Mouse (Mus musculus) liver, postnatal 0 days (tissue): Measurements from ENCODE around the gene Hs3st4. TPM values are rescaled to one million over a fixed set of nuclear protein-coding genes. Genes with fewer than 3 reads are reported as not detected.

Experiments used
- ATAC-seq: fragments of 200-750 bp; cut with Nextera tagmentation; 2 replicates; pipeline ENCODE4 v1.8.0; 2017; ENCODE audit warnings: mild to moderate bottlenecking, moderate library complexity
- DNase-seq: peaks from one replicate; pipeline ENCODE4 v3.0.0-alpha.2; 2016
- H3K27ac ChIP-seq: fragments of 300-500 bp; sonication (generic); 2 replicates; pipeline ENCODE4 v1.5.1; 2014; ENCODE audit warnings: antibody characterized with exemption, moderate library complexity, mild to moderate bottlenecking, low read depth
- H3K27me3 ChIP-seq: fragments of 300-500 bp; sonication (generic); 2 replicates; pipeline ENCODE4 v1.6.1; 2014; ENCODE audit warnings: low read length, control low read depth, mixed read lengths; ENCODE audit not compliant: insufficient read depth
- H3K36me3 ChIP-seq: fragments of 300-500 bp; sonication (generic); replicated peaks from 2 replicates; pipeline ENCODE4 v1.6.1; 2014; ENCODE audit warnings: mild to moderate bottlenecking, control low read depth, low read length, moderate library complexity, mixed read lengths; ENCODE audit not compliant: insufficient read depth
- H3K4me1 ChIP-seq: fragments of 300-500 bp; sonication (generic); 2 replicates; pipeline ENCODE4 v1.6.1; 2014; ENCODE audit warnings: antibody characterized with exemption, mild to moderate bottlenecking, control low read depth; ENCODE audit not compliant: insufficient read depth
- H3K4me2 ChIP-seq: fragments of 300-500 bp; sonication (generic); 2 replicates; pipeline ENCODE4 v1.6.1; 2014; ENCODE audit warnings: low read depth, mild to moderate bottlenecking, low read length, moderate library complexity, mixed read lengths
- H3K4me3 ChIP-seq: fragments of 300-500 bp; sonication (generic); 2 replicates; pipeline ENCODE4 v1.5.1; 2014; ENCODE audit warnings: low read depth, low read length
- H3K9ac ChIP-seq: fragments of 300-500 bp; sonication (generic); replicated peaks from 2 replicates; pipeline ENCODE4 v1.6.1; 2014; ENCODE audit warnings: mild to moderate bottlenecking, moderate library complexity
- H3K9me3 ChIP-seq: fragments of 300-500 bp; sonication (generic); 2 replicates; pipeline ENCODE4 v1.6.1; 2016; ENCODE audit warnings: mild to moderate bottlenecking, control low read depth, low read length, mixed read lengths
- CTCF ChIP-seq: sonication (generic); IDR thresholded peaks from 2 replicates; pipeline ENCODE4 v1.5.1; 2016; ENCODE audit warnings: antibody characterized with exemption, low read depth
- EP300 ChIP-seq: IDR thresholded peaks from 2 replicates; pipeline ENCODE4 v1.6.1; 2016; ENCODE audit warnings: antibody characterized with exemption, low read depth, mild to moderate bottlenecking
- WGBS: fragments of 180-500 bp; shearing (Covaris S2); extraction: QIAGEN DNeasy Blood & Tissue Kit; methylation state at CpG from one replicate; pipeline ENCODE4 v1.1.7; 2014; ENCODE audit not compliant: insufficient replicate concordance; 5-methylcytosine and 5-hydroxymethylcytosine counted together
- polyA plus RNA-seq: library from polyadenylated mRNA; unstranded; fragments of >200 nt; fragmentation: Nextera tagmentation; extraction: Ambion mirVana; gene quantifications from 2 replicates; pipeline ENCODE4 v1.2.1, GENCODE M21; 2015

Gene Hs3st4
- polyA plus RNA-seq, 1 experiment from 2014 or later, result not detected

GRCm38 (mm10) chr7:124250566-124250965 lies 267.9 kb downstream of the Hs3st4 start:
- no peak for ATAC-seq
- no peaks in the 10 kb centered on the region for H3K4me1 ChIP-seq
- H3K36me3 ChIP-seq, result no peaks in the 10 kb centered on the region
- no peak overlapping the region for H3K4me2 ChIP-seq
- H3K9ac ChIP-seq, result no peak overlapping the region
- H3K27me3 ChIP-seq, result no peaks in the 10 kb centered on the region
- 78% methylated on average over 1 of the region's 1 CpGs for WGBS
- TF ChIP-seq EP300 (no peak), CTCF (no peak)
- DNase-seq, result no peak
- H3K27ac ChIP-seq, result no peak overlapping the region
- no peaks in the 10 kb centered on the region for H3K9me3 ChIP-seq
- no peak overlapping the region for H3K4me3 ChIP-seq

- H3K4me2 ChIP-seq, result no peak overlapping the region
- TF ChIP-seq EP300, result no peak
- no peak for TF ChIP-seq CTCF
- DNase-seq (no peak), ATAC-seq (no peak)
- H3K27me3 ChIP-seq, result no peaks in the 10 kb centered on the region
- 65% methylated on average over 3 of the region's 3 CpGs for WGBS
- H3K36me3 ChIP-seq, result no peaks in the 10 kb centered on the region
- H3K4me1 ChIP-seq, result no peaks in the 10 kb centered on the region
- no peak overlapping the region for H3K9ac ChIP-seq
- H3K9me3 ChIP-seq, result no peaks in the 10 kb centered on the region
- no peak overlapping the region for H3K4me3 ChIP-seq
- H3K27ac ChIP-seq, result no peak overlapping the region
These were observed 275.8 kb downstream of the Hs3st4 start for GRCm38 (mm10) chr7:124258419-124258818.

GRCm38 (mm10) chr7:124270734-124271133 lies 288.1 kb downstream of the Hs3st4 start:
- TF ChIP-seq EP300, result no peak
- no peak for TF ChIP-seq CTCF
- no peaks in the 10 kb centered on the region for H3K27me3 ChIP-seq
- H3K4me2 ChIP-seq, result no peak overlapping the region
- no peaks in the 10 kb centered on the region for H3K4me1 ChIP-seq
- no peaks in the 10 kb centered on the region for H3K9me3 ChIP-seq
- no peak overlapping the region for H3K4me3 ChIP-seq
- ATAC-seq, result no peak
- no peaks in the 10 kb centered on the region for H3K36me3 ChIP-seq
- no peak overlapping the region for H3K9ac ChIP-seq
- no peak for DNase-seq
- H3K27ac ChIP-seq, result no peak overlapping the region

DNA sequence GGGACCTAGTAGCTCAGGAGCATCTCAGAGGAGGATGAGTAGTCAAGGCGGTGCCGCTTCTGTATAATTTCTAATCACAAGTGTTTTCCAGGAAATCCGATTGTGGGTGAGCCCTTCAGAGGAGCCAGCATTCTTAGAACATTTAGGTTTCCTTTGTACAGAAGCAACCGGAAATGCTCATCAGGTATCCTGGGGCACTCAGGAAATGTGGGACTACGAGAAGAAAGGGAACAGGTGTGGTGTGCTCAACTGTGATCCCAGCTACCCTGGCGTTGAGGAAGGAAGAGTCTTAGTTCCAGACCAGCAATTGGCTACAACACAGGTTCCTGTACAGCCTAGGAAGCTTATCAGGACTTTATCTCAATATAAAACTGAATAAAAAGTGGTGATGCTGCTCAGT lies 307.2 kb downstream of the Hs3st4 start:
- ATAC-seq, result no peak
- Histone ChIP-seq H3K4me3 (no peak overlapping the region), H3K27ac (no peak overlapping the region), H3K27me3 (no peaks in the 10 kb centered on the region), H3K9me3 (no peaks in the 10 kb centered on the region), H3K4me2 (no peak overlapping the region), H3K36me3 (no peaks in the 10 kb centered on the region), H3K9ac (no peak overlapping the region), H3K4me1 (no peaks in the 10 kb centered on the region)
- WGBS, result 67% methylated on average over 6 of the region's 6 CpGs
- no peak for DNase-seq
- no peak for TF ChIP-seq CTCF
- TF ChIP-seq EP300, result no peak

- H3K36me3 ChIP-seq, result no peaks in the 10 kb centered on the region
- no peak overlapping the region for H3K9ac ChIP-seq
- no peaks in the 10 kb centered on the region for H3K9me3 ChIP-seq
- DNase-seq (no peak), ATAC-seq (no peak)
- H3K4me1 ChIP-seq, result no peaks in the 10 kb centered on the region
- no peak overlapping the region for H3K27ac ChIP-seq
- H3K4me2 ChIP-seq, result no peak overlapping the region
- no peaks in the 10 kb centered on the region for H3K27me3 ChIP-seq
- H3K4me3 ChIP-seq, result no peak overlapping the region
- 84% methylated on average over 4 of the region's 4 CpGs for WGBS
- TF ChIP-seq EP300 (no peak), CTCF (no peak)
These were observed 336.8 kb downstream of the Hs3st4 start for GRCm38 (mm10) chr7:124319451-124319850.

- WGBS, result 83% methylated on average over 1 of the region's 1 CpGs
- no peak for TF ChIP-seq CTCF
- no peak for TF ChIP-seq EP300
- Histone ChIP-seq H3K4me3 (no peak overlapping the region), H3K27me3 (no peaks in the 10 kb centered on the region), H3K9me3 (no peaks in the 10 kb centered on the region), H3K4me1 (no peaks in the 10 kb centered on the region), H3K36me3 (no peaks in the 10 kb centered on the region), H3K27ac (no peak overlapping the region), H3K4me2 (no peak overlapping the region), H3K9ac (no peak overlapping the region)
- ATAC-seq (no peak), DNase-seq (no peak)
These were observed 353.0 kb downstream of the Hs3st4 start for GRCm38 (mm10) chr7:124335635-124336034.

- Histone ChIP-seq H3K9me3 (no peaks in the 10 kb centered on the region), H3K4me1 (no peaks in the 10 kb centered on the region), H3K4me3 (no peak overlapping the region), H3K27ac (no peak overlapping the region), H3K36me3 (no peaks in the 10 kb centered on the region), H3K4me2 (no peak overlapping the region), H3K27me3 (no peaks in the 10 kb centered on the region), H3K9ac (no peak overlapping the region)
- WGBS, result 76% methylated on average over 3 of the region's 3 CpGs
- no peak for ATAC-seq
- TF ChIP-seq EP300 (no peak), CTCF (no peak)
- DNase-seq, result no peak
These were observed 358.8 kb downstream of the Hs3st4 start for GRCm38 (mm10) chr7:124341510-124341909.
